Mouse (Mus musculus): ENCODE measurements at regions not wholly inside any gene's neighbourhood (a gene's known extent, or its start where the extent isn't known, plus 50 kb on each side); places are given as distances from the start of the nearest gene placed in this dataset.

- TF ChIP-seq CHD1 (IDR thresholded peaks at IDR 0.05; ENCODE audit: low read depth, low read length) (no peak), ETS1 (IDR thresholded peaks at IDR 0.05; ENCODE audit: low read depth, low read length) (no peak), TCF12 (IDR thresholded peaks at IDR 0.05; ENCODE audit: low read depth, low read length) (no peak), MAFK (IDR thresholded peaks at IDR 0.05; ENCODE audit: borderline replicate concordance, low read depth, low read length) (no peak), USF1 (IDR thresholded peaks at IDR 0.05; ENCODE audit: low read depth, low read length) (no peak), ZNF384 (IDR thresholded peaks at IDR 0.05; ENCODE audit: low read depth, low read length) (no peak)
These were observed 289.4 kb upstream of the Dynlrb2 start for GRCm38 (mm10) chr8:116215286-116215860.

Measured in MEL (cell line).